Mouse (Mus musculus) macrophage (primary cell): ENCODE data around the gene Gm3127. TPM values are rescaled to one million over a fixed set of nuclear protein-coding genes. Genes with fewer than 3 reads are reported as not detected.
"Not testable (repeated sequence)": the region's sequence is repeated elsewhere in the genome, so short reads cannot be mapped to it uniquely, and the experiment has no call there.

Experiments used
- H3K27ac ChIP-seq: fragments of 350-480 bp; formaldehyde crosslinking; 2 replicates; pipeline ENCODE4 v1.9.0; 2021
- H3K36me3 ChIP-seq: fragments of 350-480 bp; formaldehyde crosslinking; 2 replicates; pipeline ENCODE4 v1.9.0; 2021; ENCODE audit errors: inconsistent target
- H3K4me3 ChIP-seq: fragments of 350-480 bp; formaldehyde crosslinking; 2 replicates; pipeline ENCODE4 v1.9.0; 2021; ENCODE audit errors: inconsistent target
- H3K79me2 ChIP-seq: fragments of 350-480 bp; formaldehyde crosslinking; 2 replicates; pipeline ENCODE4 v1.9.0; 2021; ENCODE audit errors: inconsistent target
- WGBS: methylation state at CpG from one replicate; pipeline ENCODE4 v1.1.7; 2026; ENCODE audit warnings: inconsistent platforms; ENCODE audit not compliant: missing documents; 5-methylcytosine and 5-hydroxymethylcytosine counted together
- polyA plus RNA-seq: library from polyadenylated mRNA; stranded (reverse); fragments of 250-400 nt; gene quantifications from 3 replicates; pipeline ENCODE4 v1.2.4, GENCODE M21; 2018; ENCODE audit warnings: inconsistent platforms
- total RNA-seq, 78 experiments: library from RNA; depleted of rRNA; stranded (reverse); fragments of 250-400 nt; gene quantifications; 1 replicate in 9 of 78; 2 replicates in 24 of 78; 3 replicates in 43 of 78; 4 replicates in 2 of 78; pipeline ENCODE4 v1.2.4; 2018; ENCODE audit warnings: inconsistent platforms in 56 of 78

The Gm3127 gene
- total RNA-seq (2018; cell fraction: chromatin; rRNA removed): not detected
- total RNA-seq (2018; cell fraction: cytosol; rRNA removed): not detected
- not detected for total RNA-seq (2018; cell fraction: nucleus; rRNA removed)
- polyA plus RNA-seq: not detected in 3 replicates

DNA sequence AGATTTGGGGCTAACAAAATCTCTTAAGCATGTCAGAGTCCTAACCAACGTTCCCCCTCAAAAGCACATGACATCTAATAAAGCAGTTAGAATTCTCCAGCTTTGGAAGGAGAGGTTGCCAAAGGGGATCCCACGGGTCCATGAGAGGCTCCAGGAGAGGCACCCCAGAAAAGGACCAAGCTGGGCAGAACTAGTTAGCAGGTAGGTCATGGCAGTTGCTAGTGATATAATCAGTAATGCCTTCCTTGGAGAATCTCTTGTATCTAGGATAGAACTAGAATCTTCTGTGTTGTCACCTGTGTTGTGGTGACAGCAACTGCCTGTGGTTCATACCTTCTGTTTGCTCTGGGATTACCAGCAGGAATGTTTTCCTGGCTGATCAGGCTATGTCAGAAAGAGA, at the start of gene Gm3127:
Gene Gm3127, plus strand, starts transcription at position 301 of the 400 bp plus-strand sequence.
- not testable (repeated sequence) for H3K79me2 ChIP-seq, H3K36me3 ChIP-seq, H3K27ac ChIP-seq, H3K4me3 ChIP-seq
- WGBS: no CpG with 5 or more reads among the region's 2 CpGs

DNA sequence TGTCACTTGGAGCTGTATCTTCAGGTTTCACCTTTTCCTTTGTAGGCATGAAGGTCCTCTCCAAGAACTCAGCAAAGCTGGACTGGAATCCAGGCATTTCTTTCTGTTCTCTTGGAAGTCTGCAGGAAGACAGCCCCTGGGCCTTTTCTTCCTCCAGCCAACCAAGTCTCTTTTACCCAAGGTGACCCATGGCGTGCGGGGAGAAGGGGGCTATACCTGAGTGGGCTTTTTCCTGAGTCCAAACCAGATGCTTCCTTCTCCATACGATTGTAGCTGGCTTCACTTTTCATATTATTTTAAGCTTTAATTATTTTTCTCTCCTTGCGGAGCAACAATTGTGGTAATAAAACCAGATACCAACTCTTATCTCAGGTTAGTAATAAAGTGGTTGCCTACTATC, 23.2 kb upstream of the Gm3127 start:
- WGBS: no CpG with 5 or more reads among the region's 4 CpGs
- H3K36me3 ChIP-seq, H3K79me2 ChIP-seq, H3K4me3 ChIP-seq, H3K27ac ChIP-seq: not testable (repeated sequence)

DNA sequence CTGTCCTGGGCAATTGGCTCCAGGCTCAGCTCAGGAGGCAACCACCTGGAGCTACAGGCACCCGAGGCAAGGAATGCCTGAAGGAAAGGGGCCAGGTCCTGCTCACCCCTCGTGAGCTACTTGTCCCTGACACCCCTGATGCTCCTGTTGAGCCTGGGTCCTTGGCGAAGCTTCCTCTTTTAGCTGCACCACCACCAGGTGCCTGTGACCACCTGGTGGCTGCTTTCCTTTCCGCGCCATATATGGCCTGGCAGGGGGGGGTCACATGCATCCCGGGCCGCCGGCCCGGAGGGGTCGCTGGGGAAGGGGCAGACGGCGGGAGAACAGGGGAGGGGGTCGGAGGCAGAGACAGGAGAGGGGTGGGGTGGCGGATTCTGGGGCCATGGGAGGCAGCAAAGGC, 17.2 kb downstream of the Gm3127 start:
- not testable (repeated sequence) for H3K79me2 ChIP-seq, H3K27ac ChIP-seq, H3K36me3 ChIP-seq, H3K4me3 ChIP-seq
- WGBS: 3% methylated on average over 13 of the region's 14 CpGs

DNA sequence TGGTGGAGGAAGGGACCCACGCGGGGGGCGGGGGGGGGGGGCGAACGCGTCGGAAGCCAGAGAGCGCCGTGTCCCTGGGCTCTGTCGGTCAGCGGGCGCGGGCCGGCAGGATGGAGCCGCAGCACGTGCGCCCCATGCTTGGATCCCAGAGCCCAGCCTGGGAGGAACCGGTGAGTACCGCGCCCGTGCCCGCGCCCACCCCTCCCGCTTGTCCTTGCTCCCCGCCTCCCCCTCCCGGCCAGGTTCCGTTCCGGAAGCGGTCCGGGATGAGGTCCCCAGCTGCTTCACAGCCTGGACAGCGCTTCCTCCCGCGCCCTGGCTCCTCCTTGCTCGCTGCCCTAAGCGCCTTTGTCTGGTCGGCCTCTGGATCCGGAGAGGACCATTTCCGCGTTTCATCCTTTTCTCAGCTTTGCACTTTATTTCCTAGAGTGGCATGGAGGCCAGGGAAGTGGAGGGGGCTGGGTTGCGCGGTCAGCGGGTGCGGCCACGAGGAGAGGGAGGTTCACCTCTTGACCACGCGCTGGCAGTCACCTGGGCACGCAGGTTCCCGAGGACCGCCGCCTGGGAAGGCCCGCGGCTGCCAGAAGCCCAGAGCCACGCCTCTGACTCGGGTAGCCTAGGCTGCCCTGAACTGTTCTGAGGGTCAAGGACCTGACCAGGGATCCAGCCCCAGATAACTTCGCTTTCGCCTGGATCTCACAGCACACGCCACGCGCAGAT, 17.8 kb downstream of the Gm3127 start, which contains the start of gene Gm2974:
Gene Gm2974, plus strand, starts transcription at position 86 of the 720 bp plus-strand sequence.
- 16% methylated on average over 21 of the region's 59 CpGs for WGBS
- not testable (repeated sequence) for H3K79me2 ChIP-seq, H3K4me3 ChIP-seq, H3K36me3 ChIP-seq, H3K27ac ChIP-seq

DNA sequence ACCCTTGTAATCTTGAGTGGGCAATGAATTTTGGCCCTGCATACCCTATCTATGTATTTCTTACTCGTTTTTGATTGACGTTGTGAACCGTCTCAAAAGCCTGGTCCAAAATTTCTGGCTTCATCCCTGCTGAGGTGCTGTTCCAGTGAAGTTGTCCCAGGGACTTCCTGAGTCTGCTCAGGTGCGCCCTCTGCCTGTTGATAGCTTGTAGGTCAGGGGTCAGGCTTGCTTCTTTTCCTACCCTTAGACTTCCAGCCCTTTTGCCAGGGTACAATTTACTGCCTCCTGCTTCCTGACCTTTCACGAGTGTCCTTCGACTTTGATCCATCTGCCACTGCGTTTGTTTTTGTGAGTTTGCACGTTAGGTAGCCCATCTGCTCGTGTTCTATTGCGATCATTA, 18.5 kb downstream of the Gm3127 start:
- H3K27ac ChIP-seq, H3K36me3 ChIP-seq, H3K4me3 ChIP-seq, H3K79me2 ChIP-seq: not testable (repeated sequence)
- WGBS: 20% methylated on average over 1 of the region's 10 CpGs

Other genes starting within 250 kb of the Gm3127 start
- not detected in 3 replicates for gene Gm3029, start 233.3 kb upstream of the Gm3127 start, polyA plus RNA-seq
- not detected in 3 replicates for gene Gm3095, start 201.5 kb upstream of the Gm3127 start, polyA plus RNA-seq
- gene Gm3099, start 166.6 kb upstream of the Gm3127 start, polyA plus RNA-seq: not detected in 3 replicates
- not detected in 3 replicates for gene Gm5796, start 141.1 kb upstream of the Gm3127 start, polyA plus RNA-seq
- gene Gm3115, start 80.9 kb upstream of the Gm3127 start, polyA plus RNA-seq: not detected in 3 replicates
- gene Gm8108, start 54.5 kb upstream of the Gm3127 start, polyA plus RNA-seq: not detected in 3 replicates
- not detected in 3 replicates for gene Gm2974, start 17.5 kb downstream of the Gm3127 start, polyA plus RNA-seq
- gene Gm3138, start 84.6 kb downstream of the Gm3127 start, polyA plus RNA-seq: not detected in 3 replicates
- gene Gm3149, start 152.3 kb downstream of the Gm3127 start, polyA plus RNA-seq: not detected in 3 replicates
- gene 2610042L04Rik, start 169.7 kb downstream of the Gm3127 start, polyA plus RNA-seq: not detected in 3 replicates
- gene Gm3159, start 232.5 kb downstream of the Gm3127 start, polyA plus RNA-seq: not detected in 3 replicates